Mouse (Mus musculus): ENCODE data around the gene Nelfb. TPM values are rescaled to one million over a fixed set of nuclear protein-coding genes. Genes with fewer than 3 reads are reported as not detected.

Nelfb gene
- polyA plus RNA-seq, 1 experiment from 2014 or later = 99.9 TPM

Other genes with a start within 250 kb of the Nelfb start
- gene Dph7, start 249.1 kb downstream of the Nelfb start, polyA plus RNA-seq (2015; fragmentation: Nextera tagmentation; extraction: Ambion mirVana) = 16.9 and 20.6 TPM in 2 replicates
- 139 and 143 TPM in 2 replicates for gene Mrpl41, start 236.4 kb downstream of the Nelfb start, polyA plus RNA-seq (2015; fragmentation: Nextera tagmentation; extraction: Ambion mirVana)
- 9.2 and 13.4 TPM in 2 replicates for gene Pnpla7, start 235.5 kb downstream of the Nelfb start, polyA plus RNA-seq (2015; fragmentation: Nextera tagmentation; extraction: Ambion mirVana)
- 39.1 and 45.5 TPM in 2 replicates for gene Nsmf, start 157.1 kb downstream of the Nelfb start, polyA plus RNA-seq (2015; fragmentation: Nextera tagmentation; extraction: Ambion mirVana)
- 14.3 and 16.7 TPM in 2 replicates for gene Entpd8, start 131.2 kb downstream of the Nelfb start, polyA plus RNA-seq (2015; fragmentation: Nextera tagmentation; extraction: Ambion mirVana)
- gene Noxa1, start 116.3 kb downstream of the Nelfb start, polyA plus RNA-seq (2015; fragmentation: Nextera tagmentation; extraction: Ambion mirVana) = 6.5 and 7.9 TPM in 2 replicates
- gene Nrarp, start 30.7 kb downstream of the Nelfb start, polyA plus RNA-seq (2015; fragmentation: Nextera tagmentation; extraction: Ambion mirVana) = 11.0 and 14.4 TPM in 2 replicates
- 23.0 and 23.4 TPM in 2 replicates for gene Tor4a, start 14.6 kb downstream of the Nelfb start, polyA plus RNA-seq (2015; fragmentation: Nextera tagmentation; extraction: Ambion mirVana)
- not detected in 2 replicates for gene Stpg3, start 3.1 kb upstream of the Nelfb start, polyA plus RNA-seq (2015; fragmentation: Nextera tagmentation; extraction: Ambion mirVana)
- gene Fam166a, start 7.3 kb upstream of the Nelfb start, polyA plus RNA-seq (2015; fragmentation: Nextera tagmentation; extraction: Ambion mirVana) = 0.12 and 0.62 TPM in 2 replicates
- gene Tubb4b, start 13.2 kb upstream of the Nelfb start, polyA plus RNA-seq (2015; fragmentation: Nextera tagmentation; extraction: Ambion mirVana) = 635 and 699 TPM in 2 replicates
- gene Slc34a3, start 22.9 kb upstream of the Nelfb start, polyA plus RNA-seq (2015; fragmentation: Nextera tagmentation; extraction: Ambion mirVana) = 11.3 and 17.7 TPM in 2 replicates
- gene Rnf224, start 25.3 kb upstream of the Nelfb start, polyA plus RNA-seq (2015; fragmentation: Nextera tagmentation; extraction: Ambion mirVana) = 0.37 and 0.54 TPM in 2 replicates
- 25.6 and 36.4 TPM in 2 replicates for gene Rnf208, start 30.8 kb upstream of the Nelfb start, polyA plus RNA-seq (2015; fragmentation: Nextera tagmentation; extraction: Ambion mirVana)
- 3.3 and 6.4 TPM in 2 replicates for gene Cysrt1, start 31.0 kb upstream of the Nelfb start, polyA plus RNA-seq (2015; fragmentation: Nextera tagmentation; extraction: Ambion mirVana)
- 7.3 and 9.3 TPM in 2 replicates for gene AL732309.1, start 35.4 kb upstream of the Nelfb start, polyA plus RNA-seq (2015; fragmentation: Nextera tagmentation; extraction: Ambion mirVana)
- gene Tmem203, start 44.0 kb upstream of the Nelfb start, polyA plus RNA-seq (2015; fragmentation: Nextera tagmentation; extraction: Ambion mirVana) = 22.3 and 23.1 TPM in 2 replicates
- gene Tprn, start 51.1 kb upstream of the Nelfb start, polyA plus RNA-seq (2015; fragmentation: Nextera tagmentation; extraction: Ambion mirVana) = 31.7 and 38.6 TPM in 2 replicates
- gene Ssna1, start 60.9 kb upstream of the Nelfb start, polyA plus RNA-seq (2015; fragmentation: Nextera tagmentation; extraction: Ambion mirVana) = 176 and 200 TPM in 2 replicates
- gene Anapc2, start 61.0 kb upstream of the Nelfb start, polyA plus RNA-seq (2015; fragmentation: Nextera tagmentation; extraction: Ambion mirVana) = 91.4 and 97.3 TPM in 2 replicates
- not detected in 2 replicates for gene Tmem210, start 76.7 kb upstream of the Nelfb start, polyA plus RNA-seq (2015; fragmentation: Nextera tagmentation; extraction: Ambion mirVana)
- gene Lrrc26, start 78.4 kb upstream of the Nelfb start, polyA plus RNA-seq (2015; fragmentation: Nextera tagmentation; extraction: Ambion mirVana) = 1.9 and 2.5 TPM in 2 replicates
- 1.7 and 2.1 TPM in 2 replicates for gene Grin1, start 107.7 kb upstream of the Nelfb start, polyA plus RNA-seq (2015; fragmentation: Nextera tagmentation; extraction: Ambion mirVana)
- gene Man1b1, start 120.8 kb upstream of the Nelfb start, polyA plus RNA-seq (2015; fragmentation: Nextera tagmentation; extraction: Ambion mirVana) = 36.7 and 43.2 TPM in 2 replicates
- gene Dpp7, start 144.9 kb upstream of the Nelfb start, polyA plus RNA-seq (2015; fragmentation: Nextera tagmentation; extraction: Ambion mirVana) = 74.4 and 104 TPM in 2 replicates
- 196 and 259 TPM in 2 replicates for gene Uap1l1, start 154.2 kb upstream of the Nelfb start, polyA plus RNA-seq (2015; fragmentation: Nextera tagmentation; extraction: Ambion mirVana)
- 56.7 and 66.4 TPM in 2 replicates for gene Sapcd2, start 160.8 kb upstream of the Nelfb start, polyA plus RNA-seq (2015; fragmentation: Nextera tagmentation; extraction: Ambion mirVana)
- 23.7 and 27.4 TPM in 2 replicates for gene Entpd2, start 184.4 kb upstream of the Nelfb start, polyA plus RNA-seq (2015; fragmentation: Nextera tagmentation; extraction: Ambion mirVana)
- gene Npdc1, start 187.9 kb upstream of the Nelfb start, polyA plus RNA-seq (2015; fragmentation: Nextera tagmentation; extraction: Ambion mirVana) = 48.9 and 51.1 TPM in 2 replicates
- gene Fut7, start 211.8 kb upstream of the Nelfb start, polyA plus RNA-seq (2015; fragmentation: Nextera tagmentation; extraction: Ambion mirVana) = 0.13 and 0.33 TPM in 2 replicates
- 2.1 and 2.8 TPM in 2 replicates for gene Abca2, start 217.2 kb upstream of the Nelfb start, polyA plus RNA-seq (2015; fragmentation: Nextera tagmentation; extraction: Ambion mirVana)
- gene Clic3, start 245.3 kb upstream of the Nelfb start, polyA plus RNA-seq (2015; fragmentation: Nextera tagmentation; extraction: Ambion mirVana) = 2.6 and 2.7 TPM in 2 replicates
- gene Paxx, start 249.6 kb upstream of the Nelfb start, polyA plus RNA-seq (2015; fragmentation: Nextera tagmentation; extraction: Ambion mirVana) = 31.5 and 37.4 TPM in 2 replicates